Mouse (Mus musculus): ENCODE results near the gene Pick1.

The Pick1 gene

DNA sequence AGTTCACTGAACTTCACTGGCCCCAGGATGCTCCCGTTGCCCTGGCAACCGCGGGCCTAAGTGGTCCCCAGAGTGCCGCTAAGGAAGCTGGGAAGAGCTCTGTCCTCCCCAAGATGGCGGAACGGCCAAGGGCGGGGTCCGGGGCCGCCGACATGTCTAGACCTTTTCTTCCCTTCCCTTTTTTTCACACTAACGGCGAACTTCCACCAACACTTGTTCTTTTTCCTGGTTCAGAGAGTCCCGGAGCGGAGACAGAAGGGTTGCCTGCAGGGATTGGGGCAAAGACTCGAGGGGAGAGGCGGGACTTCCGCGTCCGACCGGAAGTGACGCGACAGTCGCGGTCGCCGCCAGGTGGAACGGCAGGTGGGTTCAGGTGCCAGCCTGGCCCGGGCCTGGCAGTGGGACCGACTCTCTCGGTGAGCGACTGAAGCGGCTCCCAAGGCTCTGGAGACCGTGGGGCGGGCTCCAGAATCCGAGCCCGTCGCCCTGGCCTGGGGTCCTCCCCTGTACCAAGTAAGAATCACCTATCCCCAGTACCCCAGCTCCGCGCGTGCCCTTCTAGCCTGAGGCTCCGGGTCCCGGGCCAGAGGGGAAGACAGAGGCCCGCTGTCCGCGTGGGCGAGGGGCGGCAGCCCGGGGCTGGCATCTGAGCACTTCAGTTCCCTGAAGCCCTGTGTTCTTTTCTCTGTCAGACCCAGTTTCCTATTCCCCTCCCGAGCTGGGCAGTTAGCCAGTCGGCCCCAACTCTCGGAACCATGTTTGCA, at the start of gene Pick1, which contains the start of gene Gm49486:
Gene Pick1, plus strand, starts transcription at position 116 of the 764 bp plus-strand sequence.
Gene Gm49486, plus strand, starts transcription at position 334 of the 764 bp plus-strand sequence.
- DNase-seq (ENCODE audit: low read depth, low spot score), result peak; percentile 95

DNA sequence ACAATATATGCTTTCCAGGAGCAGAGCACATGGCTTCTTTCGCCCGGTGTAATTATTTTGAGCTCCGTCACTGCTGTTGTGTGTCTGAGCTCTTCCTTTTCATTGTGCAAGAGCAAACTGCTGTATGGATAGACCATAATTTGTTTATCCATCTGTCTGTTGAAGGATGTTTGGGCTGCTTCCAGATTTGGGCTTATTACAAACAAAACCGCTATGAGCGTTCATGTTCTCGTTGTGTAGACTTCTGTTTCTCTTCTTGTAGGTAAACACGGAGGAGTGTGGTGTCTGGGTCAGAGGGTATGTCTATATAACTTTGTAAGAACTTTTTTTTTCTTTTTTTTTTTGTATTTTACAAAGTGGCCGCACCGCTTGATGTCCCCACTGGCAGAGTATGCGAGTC, 43.8 kb upstream of the Pick1 start:
- DNase-seq (ENCODE audit: low read depth, low spot score), result no peak

DNA sequence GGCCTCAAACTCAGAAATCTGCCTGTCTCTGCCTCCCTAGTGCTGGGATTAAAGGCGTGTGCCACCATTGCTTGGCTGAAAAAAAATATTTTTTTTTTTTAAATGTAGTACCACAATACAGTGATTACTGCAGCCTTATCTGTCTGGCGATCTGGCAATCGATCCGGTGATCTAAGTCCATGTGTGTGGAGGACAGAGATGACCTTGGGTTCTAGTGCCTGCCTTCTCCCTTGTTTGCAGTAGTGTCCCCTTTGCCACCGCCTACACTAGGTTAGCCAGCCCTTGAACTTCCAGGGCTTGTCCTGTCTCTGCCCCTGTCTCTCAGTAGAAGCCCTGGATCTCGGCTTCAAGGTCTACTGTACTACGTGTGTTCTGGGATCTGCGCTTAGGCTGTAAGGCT, 41.2 kb upstream of the Pick1 start:
- DNase-seq (ENCODE audit: low read depth, low spot score), result no peak

- peak; percentile 43 for DNase-seq (ENCODE audit: low read depth, low spot score)
Measured at GRCm38 (mm10) chr15:79191426-79191825, 37.5 kb upstream of the Pick1 start.

DNA sequence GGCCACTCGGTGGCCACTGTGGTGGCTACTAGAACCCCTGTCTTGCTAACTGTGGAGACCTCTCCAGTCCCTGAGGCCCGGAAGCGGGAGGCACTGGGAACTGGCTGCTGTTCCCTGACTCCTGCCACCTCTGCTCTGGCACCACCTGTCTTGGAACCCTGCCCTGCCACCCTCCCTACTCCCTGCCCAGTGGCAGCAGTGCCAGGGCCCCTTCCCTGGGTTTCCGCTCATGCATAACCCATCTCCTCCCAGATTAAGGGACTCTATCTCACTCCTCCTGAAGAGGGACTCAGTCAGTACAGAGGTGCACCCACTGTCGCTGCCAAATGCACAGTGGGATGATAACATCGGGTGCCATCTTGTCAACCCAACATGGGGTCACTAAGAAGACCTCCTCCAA, 36.5 kb upstream of the Pick1 start:
- DNase-seq (ENCODE audit: low read depth, low spot score), result no peak

GRCm38 (mm10) chr15:79192885-79193845, 35.8 kb upstream of the Pick1 start:
- DNase-seq (ENCODE audit: low read depth, low spot score), result peak; percentile 61

DNA sequence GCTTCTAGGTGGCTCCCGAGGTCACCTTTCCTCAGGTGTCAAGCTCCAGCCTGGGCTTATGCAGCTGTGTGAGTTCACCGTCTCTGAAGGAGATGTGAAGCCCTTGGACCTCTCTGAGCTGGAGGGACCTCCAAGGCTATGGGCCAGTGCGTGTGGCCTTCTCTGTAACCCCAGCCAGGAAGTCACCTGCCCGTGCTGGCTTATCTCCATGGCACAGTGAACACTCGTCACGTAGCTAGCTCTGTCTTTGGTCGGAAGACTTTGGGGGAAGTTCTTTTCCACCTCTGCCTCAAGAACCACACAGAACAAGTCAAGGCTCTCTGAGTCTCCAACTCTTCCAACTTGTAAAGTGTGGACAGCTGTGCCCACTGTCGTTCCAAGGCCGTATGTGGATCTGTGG, 34.9 kb upstream of the Pick1 start:
- no peak for DNase-seq (ENCODE audit: low read depth, low spot score)

DNA sequence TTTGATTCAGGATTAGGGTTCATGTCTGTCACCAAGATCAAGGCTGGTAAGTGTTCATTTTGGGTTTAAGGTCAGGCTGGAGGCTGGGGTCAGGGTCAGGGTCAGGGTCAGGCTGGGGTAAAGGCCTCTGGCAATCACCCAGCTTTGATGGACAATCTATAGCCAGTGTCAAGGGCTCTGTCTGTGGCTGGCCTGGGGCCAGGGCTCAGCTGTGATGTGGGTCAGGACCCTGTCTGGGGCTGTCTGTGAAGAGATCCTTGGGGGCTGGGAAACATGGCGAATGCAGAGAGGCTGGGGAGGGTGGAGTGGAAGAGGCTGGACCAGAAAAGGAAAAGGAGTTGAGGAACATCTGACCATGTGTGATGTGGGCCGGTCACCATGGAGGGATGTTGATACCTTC, 34.0 kb upstream of the Pick1 start:
- no peak for DNase-seq (ENCODE audit: low read depth, low spot score)

DNA sequence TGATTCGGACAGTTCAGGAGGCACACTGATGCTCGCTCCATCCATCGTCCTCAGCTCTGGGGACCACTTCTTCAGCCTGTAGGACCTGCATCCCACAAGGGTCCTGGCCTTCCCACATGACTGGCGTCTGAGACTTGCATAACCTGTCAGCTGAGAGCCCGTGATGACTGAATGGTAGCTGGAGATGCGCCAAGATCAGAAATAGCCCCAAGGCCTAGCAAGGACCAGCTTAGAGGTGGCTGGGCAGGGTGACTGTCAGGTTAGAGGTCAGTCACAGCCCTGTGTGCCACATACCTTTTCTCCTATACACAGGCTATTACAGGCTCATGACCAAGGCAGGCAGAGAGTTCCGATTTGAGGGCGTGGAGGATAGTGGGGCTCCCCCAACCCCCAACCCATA, 33.5 kb upstream of the Pick1 start:
- DNase-seq (ENCODE audit: low read depth, low spot score), result no peak

DNA sequence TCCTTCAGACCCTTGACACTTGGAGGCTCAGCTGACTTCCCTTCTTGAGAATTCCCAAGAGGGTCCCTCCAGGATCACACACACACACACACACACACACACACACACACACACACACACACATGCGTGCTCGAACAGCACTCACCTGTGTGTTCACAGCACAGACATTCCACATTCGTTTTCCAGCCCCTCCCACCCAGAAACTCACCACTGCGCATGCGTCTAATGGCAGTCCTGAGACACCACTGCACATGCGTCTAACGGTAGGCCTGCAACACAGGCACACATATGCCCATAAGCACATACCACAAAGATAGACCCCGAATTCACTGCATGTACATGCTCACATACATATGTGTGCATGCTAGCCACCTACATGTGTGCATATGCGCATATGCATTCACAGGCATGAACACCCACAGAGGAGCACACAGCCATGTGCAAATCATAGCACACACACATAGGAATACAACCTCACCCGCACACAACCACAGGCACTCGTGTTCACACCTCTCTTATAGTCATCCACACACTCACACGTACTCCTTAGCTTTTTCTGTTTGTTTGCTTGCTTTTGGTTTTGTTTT, 29.5 kb upstream of the Pick1 start:
- no peak for DNase-seq (ENCODE audit: low read depth, low spot score)

- no peak for DNase-seq (ENCODE audit: low read depth, low spot score)
Measured at GRCm38 (mm10) chr15:79201491-79202150, 27.4 kb upstream of the Pick1 start.

GRCm38 (mm10) chr15:79202575-79202974, 26.4 kb upstream of the Pick1 start:
- no peak for DNase-seq (ENCODE audit: low read depth, low spot score)

DNA sequence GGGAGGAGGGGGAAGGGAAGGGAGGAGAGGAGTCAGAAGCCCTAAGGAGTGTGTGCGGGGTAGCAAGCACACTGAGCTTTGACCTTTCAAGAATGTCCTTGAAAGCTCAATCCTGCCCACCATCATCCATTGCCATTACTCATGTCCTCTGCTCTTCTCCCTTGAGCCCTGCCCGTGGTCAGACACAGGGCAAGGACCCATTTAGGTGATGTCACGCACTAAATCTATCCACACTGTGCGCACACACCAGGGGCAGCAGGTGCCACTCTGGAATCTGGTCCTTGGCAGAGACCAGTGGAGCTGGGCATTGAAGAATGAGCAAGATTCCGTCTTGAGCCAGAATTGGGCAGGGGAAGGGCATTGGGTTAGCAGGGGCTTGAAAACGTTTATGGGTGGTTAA, 20.8 kb upstream of the Pick1 start:
- DNase-seq (ENCODE audit: low read depth, low spot score), result no peak

GRCm38 (mm10) chr15:79208758-79209439, 20.1 kb upstream of the Pick1 start:
- DNase-seq (ENCODE audit: low read depth, low spot score), result peak; percentile 51

DNA sequence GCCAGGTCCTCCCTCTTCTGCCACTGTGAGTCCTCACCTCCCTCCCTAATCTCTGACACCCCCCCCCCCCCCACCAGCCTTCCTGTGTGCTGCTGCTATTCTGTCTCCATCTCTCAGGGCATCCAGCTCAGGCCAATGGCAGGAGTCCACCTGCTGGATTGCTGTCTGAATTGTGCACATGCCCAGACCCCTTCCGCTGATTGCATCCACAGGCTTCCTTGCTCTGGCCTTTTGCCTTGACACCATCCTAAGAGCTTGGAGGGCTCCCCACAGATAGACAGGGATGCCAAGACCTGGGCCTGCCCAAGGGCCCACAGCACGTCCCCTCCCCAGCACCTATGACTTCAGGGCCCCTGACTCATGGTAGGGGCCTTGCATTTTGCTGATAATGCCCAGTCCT, 18.6 kb upstream of the Pick1 start:
- no peak for DNase-seq (ENCODE audit: low read depth, low spot score)

GRCm38 (mm10) chr15:79212750-79213446, 16.1 kb upstream of the Pick1 start:
- DNase-seq (ENCODE audit: low read depth, low spot score), result peak; percentile 84

DNA sequence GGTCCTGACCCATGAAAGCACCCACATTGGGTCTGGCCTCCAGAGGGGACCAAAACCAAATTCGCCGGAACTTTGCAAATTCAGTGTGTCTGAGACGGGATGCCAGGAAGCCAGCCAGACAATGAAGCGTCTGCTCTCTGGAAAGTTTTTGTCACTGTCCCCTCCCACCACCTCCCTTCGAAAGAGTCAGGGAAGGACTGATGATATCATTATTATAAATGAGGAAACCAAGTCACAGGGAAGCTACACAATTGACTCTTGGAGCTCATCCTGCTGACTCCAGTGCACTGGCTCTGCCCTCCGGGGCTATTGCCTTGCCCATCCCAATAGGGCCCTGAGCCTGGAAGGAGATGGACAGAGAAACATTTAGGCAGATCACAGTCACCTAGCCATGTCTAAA, 15.4 kb upstream of the Pick1 start:
- peak; percentile 48 for DNase-seq (ENCODE audit: low read depth, low spot score)

- no peak for DNase-seq (ENCODE audit: low read depth, low spot score)
Measured at GRCm38 (mm10) chr15:79216191-79216590, 12.8 kb upstream of the Pick1 start.

DNA sequence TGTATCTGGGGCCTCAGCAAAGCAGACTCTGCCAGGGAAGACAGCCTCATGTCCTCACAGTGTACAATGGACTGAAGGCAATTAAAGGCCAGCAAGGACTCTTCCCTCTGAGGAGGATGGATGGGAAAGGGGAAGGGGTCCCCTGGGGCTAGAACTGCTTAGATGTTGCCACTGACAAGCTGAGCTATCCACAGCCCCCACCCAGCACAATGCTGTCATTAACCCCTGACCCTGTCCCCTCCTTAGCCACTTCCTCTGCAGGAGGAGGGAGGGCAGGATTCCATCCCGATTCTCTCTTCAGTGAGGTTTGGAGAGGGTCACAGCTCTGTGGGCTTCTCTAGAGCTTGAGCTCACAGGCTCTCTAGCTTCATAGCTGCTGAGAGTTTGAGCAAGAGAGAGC, 9.4 kb upstream of the Pick1 start:
- DNase-seq (ENCODE audit: low read depth, low spot score), result no peak

DNA sequence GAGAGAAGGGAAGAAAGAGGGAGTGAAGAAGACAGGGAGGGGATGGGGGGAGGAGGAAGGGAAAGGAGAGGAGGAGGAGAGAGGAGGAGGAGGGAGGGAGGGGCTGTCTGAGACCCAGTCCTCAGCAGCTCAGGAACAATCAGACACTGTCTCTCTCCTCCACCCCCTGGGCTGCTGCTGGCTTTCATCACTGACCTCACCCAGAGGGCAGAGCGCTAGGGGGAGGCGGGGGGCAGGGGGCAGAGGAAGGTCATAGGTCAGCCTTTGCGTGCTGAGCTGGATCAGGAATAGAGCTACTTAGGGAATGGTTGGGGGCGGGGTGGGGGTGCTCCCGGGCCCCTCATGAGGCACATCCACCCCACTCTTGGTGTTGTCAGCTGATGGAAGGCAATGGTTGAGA, 5.3 kb upstream of the Pick1 start:
- peak; percentile 55 for DNase-seq (ENCODE audit: low read depth, low spot score)
